Mouse (Mus musculus): Measurements from ENCODE around the gene Jam3. TPM values are rescaled to one million over a fixed set of nuclear protein-coding genes. Genes with fewer than 3 reads are reported as not detected.

Jam3 gene
- total RNA-seq, 1 experiment from 2014 or later, result 36.5 TPM

GRCm38 (mm10) chr9:27110681-27111080, 44.5 kb downstream of the Jam3 start:
- no peak for DNase-seq

GRCm38 (mm10) chr9:27109533-27110514, 45.4 kb downstream of the Jam3 start:
- DNase-seq, result peak; percentile 55

DNA sequence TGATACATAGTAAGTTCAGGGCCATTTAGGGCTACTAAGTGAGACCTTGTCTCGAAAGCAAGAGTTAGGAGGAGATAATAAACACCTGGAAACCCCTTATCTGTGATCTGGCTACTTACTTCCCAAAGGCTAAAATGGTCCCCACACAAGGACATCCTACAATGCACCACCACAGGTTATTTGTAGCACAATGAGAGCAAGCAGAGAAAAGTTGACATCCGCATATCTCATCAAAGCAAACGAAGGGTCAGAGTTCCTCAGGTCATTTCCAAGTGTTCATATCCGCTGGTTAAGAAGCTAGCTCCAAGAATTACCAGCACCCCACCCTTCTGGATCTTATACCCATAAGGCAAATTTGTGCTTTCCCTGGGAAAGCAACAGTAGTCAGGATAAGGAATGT, 46.8 kb downstream of the Jam3 start:
- DNase-seq, result no peak

- peak; percentile 37 for DNase-seq
These were observed 49.1 kb downstream of the Jam3 start for GRCm38 (mm10) chr9:27106081-27106480.

- no peak for DNase-seq
These were observed 53.8 kb downstream of the Jam3 start for GRCm38 (mm10) chr9:27101466-27101865.

GRCm38 (mm10) chr9:27099474-27099873, 55.7 kb downstream of the Jam3 start:
- no peak for DNase-seq

DNA sequence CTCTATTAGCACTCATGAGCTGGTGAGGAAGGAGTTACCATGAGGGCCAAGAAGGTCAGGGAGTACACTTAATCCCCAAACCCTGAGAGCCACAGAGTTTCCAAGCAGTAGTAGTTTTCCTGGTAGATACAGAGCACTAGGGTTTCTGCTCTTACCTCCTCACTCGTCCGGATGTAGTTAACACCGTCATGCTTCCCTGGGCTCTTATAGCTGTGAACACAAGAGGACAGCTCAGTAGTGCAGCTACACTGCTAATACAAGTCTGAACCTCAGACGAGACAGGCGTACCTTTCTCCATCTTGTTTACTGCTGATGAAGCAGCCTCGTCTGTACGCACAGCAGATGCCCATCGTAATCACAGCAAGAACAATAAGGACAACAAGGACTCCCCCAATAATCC, 56.7 kb downstream of the Jam3 start:
- no peak for DNase-seq

- DNase-seq, result no peak
These were observed 57.1 kb downstream of the Jam3 start for GRCm38 (mm10) chr9:27098092-27098491.

GRCm38 (mm10) chr9:27092916-27093315, 62.3 kb downstream of the Jam3 start:
- DNase-seq, result no peak

DNA sequence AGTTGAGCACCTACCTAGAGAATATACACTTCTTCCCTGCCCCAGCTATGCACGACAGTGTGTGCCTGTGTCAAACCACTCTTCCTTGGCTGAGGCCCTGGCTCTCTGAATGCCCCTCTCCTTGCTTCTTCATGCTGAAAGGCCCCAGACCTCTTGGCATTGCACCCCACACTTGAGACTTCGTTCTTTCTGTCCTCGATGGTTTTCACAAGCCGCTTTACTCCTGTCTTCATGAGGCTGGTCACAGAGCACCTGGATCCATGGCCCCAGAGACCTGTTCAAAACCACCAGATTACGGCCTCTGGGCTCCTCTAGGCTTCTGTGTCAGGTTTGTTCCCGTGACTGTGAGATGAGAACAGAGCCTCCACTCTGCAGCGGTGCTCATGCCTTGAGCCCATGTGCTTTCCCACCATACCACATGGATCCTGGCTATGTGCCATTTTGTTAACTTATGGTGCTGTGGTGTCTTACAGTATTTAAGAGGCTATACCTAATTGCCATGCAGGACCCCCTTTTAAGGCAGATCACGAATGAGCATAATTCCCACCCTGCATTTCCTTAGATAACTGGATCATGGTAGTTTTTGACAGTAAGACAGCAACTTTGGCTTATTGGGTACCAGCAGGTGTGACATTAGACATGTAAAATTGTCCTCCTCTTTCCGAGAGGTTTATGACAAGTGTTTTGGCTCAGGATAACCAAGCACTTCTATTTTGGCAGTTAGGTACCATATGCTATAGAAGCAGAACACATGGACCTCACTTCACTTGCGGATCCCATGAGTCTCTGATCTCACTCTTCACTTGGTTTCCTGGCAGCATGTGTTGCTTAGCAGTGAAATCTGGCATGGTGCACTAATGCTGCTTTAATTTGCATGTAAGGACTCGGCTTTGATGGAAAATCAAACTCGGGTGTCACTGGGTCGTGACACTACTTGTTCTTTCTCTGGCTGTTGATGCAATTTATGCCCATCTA, 64.1 kb downstream of the Jam3 start:
- DNase-seq, result no peak

DNA sequence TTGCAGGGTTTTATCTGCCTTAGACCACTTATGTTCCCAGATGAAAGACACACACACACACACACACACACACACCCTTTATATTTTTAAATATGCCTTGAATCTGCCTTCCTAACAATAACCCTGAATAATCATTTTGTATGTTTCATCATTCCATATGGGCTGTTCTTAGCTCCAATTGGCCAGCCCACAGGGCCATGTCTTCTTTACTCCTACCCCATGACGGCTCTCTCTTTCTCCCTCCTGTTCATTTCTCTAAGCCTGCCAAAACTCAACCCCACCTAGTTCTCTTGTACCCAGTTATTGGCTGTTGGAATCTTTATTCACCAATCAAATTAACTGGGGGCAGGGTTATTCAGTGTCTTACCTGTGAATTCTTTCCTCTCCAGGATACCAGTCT, 65.1 kb downstream of the Jam3 start:
- DNase-seq, result no peak

DNA sequence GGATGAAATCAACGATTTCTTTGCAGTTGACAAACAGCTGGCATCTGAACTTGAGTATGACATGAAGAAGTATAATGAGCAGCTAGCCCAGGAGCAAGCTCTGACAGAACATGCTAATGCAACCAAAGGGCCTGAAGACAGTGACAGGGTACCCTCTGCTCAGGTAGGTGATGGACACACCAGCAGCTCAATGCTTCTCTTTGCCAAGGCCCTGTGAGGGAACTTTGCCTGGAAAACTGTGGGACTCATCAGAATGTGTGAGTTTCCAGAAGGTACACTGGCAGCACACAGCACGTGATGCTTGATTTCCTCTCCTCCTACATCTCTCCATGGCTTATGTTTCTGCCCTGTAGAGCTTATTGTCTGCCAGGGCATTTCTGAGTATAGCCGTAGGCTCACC, 67.8 kb downstream of the Jam3 start:
- no peak for DNase-seq

- no peak for DNase-seq
These were observed 69.0 kb downstream of the Jam3 start for GRCm38 (mm10) chr9:27086256-27086655.

DNA sequence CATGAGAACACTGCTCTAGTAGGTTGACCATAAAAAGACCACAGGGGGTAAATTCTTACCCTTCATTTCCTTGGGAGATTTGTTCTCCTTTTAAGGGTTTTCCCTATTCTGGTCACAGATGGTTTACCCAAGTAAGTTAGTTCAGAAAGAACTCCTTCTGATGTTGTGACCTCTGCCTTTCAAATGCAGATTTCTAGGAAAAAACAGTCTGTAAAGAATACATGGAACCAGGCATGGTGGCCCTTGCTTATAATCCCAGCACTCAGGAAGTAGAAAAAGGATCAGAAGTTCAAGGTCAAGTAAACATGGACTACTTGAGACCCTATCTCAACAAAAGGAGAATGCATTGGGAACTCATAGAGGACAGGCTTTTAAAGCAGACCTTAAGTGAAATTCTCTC, 79.4 kb downstream of the Jam3 start:
- no peak for DNase-seq

GRCm38 (mm10) chr9:27074677-27075076, 80.5 kb downstream of the Jam3 start:
- no peak for DNase-seq

- no peak for DNase-seq
These were observed 84.3 kb downstream of the Jam3 start for GRCm38 (mm10) chr9:27070895-27071294.

DNA sequence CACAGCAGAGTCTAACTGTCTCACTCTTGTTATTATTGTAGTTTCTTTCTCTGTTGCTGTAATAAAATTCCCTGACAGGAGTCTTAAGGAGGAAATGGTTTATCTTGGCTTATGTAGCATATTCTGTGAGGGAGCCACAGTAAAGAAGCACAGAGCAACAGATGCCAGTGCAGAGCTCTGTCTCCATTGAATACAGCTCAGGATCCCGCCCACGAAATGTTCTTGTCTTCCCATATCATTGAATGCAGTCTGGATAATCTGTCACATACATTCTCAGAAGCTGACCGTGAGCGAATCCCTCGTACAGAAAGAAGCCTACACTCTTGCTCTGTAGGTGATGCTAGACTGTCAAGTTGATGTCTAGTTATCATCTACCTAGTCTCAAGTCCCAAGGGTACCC, 96.9 kb downstream of the Jam3 start:
- DNase-seq, result no peak

GRCm38 (mm10) chr9:27049492-27049891, 105.7 kb downstream of the Jam3 start:
- DNase-seq, result no peak
